Mouse (Mus musculus): ENCODE data around the gene Ptger3.

DNA sequence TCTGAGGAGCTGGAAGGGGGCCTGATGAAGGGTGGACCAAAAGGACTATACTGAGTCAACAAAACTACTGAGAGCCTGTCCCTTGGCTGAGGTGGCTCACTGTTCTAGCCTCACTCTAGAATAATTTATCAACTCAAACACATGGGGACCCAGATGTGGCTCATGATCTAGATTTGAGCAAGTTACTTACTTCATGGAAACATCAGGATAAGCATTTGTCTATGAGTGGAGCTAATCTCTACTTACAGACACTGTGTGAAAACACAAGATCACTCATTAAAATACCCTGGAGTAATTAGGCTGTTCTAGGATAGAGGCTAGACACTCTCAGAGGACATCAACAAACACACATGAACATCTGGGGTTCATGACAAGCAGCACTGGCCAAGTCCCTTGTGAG lies 70.2 kb downstream of the Ptger3 start:
- TF ChIP-seq POLR2A (IDR thresholded peaks at IDR 0.05; ENCODE audit: control insufficient read depth, extremely low read depth, insufficient read depth, low read length, poor library complexity) (no peak), CTCF (IDR thresholded peaks at IDR 0.05; ENCODE audit: borderline replicate concordance, control insufficient read depth, extremely low read depth, insufficient read depth, low read length, poor library complexity) (no peak)
